Mouse (Mus musculus): Measurements from ENCODE around the gene Arid1b. TPM values are rescaled to one million over a fixed set of nuclear protein-coding genes. Genes with fewer than 3 reads are reported as not detected.

The Arid1b gene
- polyA plus RNA-seq, 1 experiment, result 59.4 TPM

DNA sequence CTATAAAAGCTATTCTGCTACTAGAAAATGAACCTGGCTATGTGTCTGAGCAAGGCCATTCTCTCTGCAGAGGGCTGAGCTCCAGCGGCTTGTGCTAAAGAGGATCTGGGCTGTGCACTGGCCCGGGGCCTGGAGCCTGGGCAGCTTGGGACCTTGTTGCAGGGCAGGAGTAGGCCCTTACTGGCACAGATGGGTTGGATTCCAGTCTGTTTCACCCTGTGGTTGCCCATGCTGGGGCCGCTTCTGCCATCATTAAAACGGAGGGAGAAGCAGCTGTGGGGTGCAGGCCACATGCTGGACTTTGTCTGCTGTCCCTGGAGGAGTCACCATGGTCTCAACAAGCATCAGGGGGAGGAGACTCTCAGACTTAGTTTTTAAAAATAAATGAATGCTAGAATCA, 303.4 kb downstream of the Arid1b start:
- Histone ChIP-seq H3K27ac (ENCODE audit: insufficient read depth, low read depth, low read length) (no peak overlapping the region), H3K4me3 (ENCODE audit: low read depth, low read length) (no peak overlapping the region), H3K36me3 (ENCODE audit: control insufficient read depth, insufficient read depth, low read length) (peaks cover 9% of the 10 kb centered on the region), H3K27me3 (ENCODE audit: control insufficient read depth, insufficient read depth, low read length) (no peaks in the 10 kb centered on the region), H3K4me1 (ENCODE audit: control insufficient read depth, insufficient read depth, insufficient read length, low read length) (peaks cover 3% of the 10 kb centered on the region; the same call in 1 of the 2 replicates)
- WGBS, result 88% methylated on average over 4 of the region's 4 CpGs
- TF ChIP-seq POLR2A (IDR thresholded peaks at IDR 0.05; ENCODE audit: low read depth, low read length) (no peak), CTCF (IDR thresholded peaks at IDR 0.05; ENCODE audit: extremely low read depth, insufficient read length, insufficient replicate concordance, low read depth, low read length) (no peak)

- H3K27ac ChIP-seq (ENCODE audit: insufficient read depth, low read depth, low read length), result no peak overlapping the region
- 93% methylated on average over 10 of the region's 10 CpGs for WGBS
- H3K4me3 ChIP-seq (ENCODE audit: low read depth, low read length), result no peak overlapping the region
- H3K36me3 ChIP-seq (ENCODE audit: control insufficient read depth, insufficient read depth, low read length), result peaks cover 11% of the 10 kb centered on the region
- H3K27me3 ChIP-seq (ENCODE audit: control insufficient read depth, insufficient read depth, low read length), result no peaks in the 10 kb centered on the region
- TF ChIP-seq CTCF (IDR thresholded peaks at IDR 0.05; ENCODE audit: extremely low read depth, insufficient read length, insufficient replicate concordance, low read depth, low read length) (no peak), POLR2A (IDR thresholded peaks at IDR 0.05; ENCODE audit: low read depth, low read length) (no peak)
- peaks cover 3% of the 10 kb centered on the region; the same call in 1 of the 2 replicates for H3K4me1 ChIP-seq (ENCODE audit: control insufficient read depth, insufficient read depth, insufficient read length, low read length)
These were observed 303.9 kb downstream of the Arid1b start for GRCm38 (mm10) chr17:5297984-5298383.

GRCm38 (mm10) chr17:5298891-5299559, 304.9 kb downstream of the Arid1b start:
- H3K27me3 ChIP-seq (ENCODE audit: control insufficient read depth, insufficient read depth, low read length), result no peaks in the 10 kb centered on the region
- H3K27ac ChIP-seq (ENCODE audit: insufficient read depth, low read depth, low read length), result no peak overlapping the region
- H3K36me3 ChIP-seq (ENCODE audit: control insufficient read depth, insufficient read depth, low read length), result peaks cover 9% of the 10 kb centered on the region; the same call in 1 of the 2 replicates
- TF ChIP-seq POLR2A (IDR thresholded peaks at IDR 0.05; ENCODE audit: low read depth, low read length) (no peak), CTCF (IDR thresholded peaks at IDR 0.05; ENCODE audit: extremely low read depth, insufficient read length, insufficient replicate concordance, low read depth, low read length) (no peak)
- peaks cover 8% of the 10 kb centered on the region; the same call in 1 of the 2 replicates for H3K4me1 ChIP-seq (ENCODE audit: control insufficient read depth, insufficient read depth, insufficient read length, low read length)
- no peak overlapping the region for H3K4me3 ChIP-seq (ENCODE audit: low read depth, low read length)
- WGBS, result 65% methylated on average over 5 of the region's 5 CpGs

DNA sequence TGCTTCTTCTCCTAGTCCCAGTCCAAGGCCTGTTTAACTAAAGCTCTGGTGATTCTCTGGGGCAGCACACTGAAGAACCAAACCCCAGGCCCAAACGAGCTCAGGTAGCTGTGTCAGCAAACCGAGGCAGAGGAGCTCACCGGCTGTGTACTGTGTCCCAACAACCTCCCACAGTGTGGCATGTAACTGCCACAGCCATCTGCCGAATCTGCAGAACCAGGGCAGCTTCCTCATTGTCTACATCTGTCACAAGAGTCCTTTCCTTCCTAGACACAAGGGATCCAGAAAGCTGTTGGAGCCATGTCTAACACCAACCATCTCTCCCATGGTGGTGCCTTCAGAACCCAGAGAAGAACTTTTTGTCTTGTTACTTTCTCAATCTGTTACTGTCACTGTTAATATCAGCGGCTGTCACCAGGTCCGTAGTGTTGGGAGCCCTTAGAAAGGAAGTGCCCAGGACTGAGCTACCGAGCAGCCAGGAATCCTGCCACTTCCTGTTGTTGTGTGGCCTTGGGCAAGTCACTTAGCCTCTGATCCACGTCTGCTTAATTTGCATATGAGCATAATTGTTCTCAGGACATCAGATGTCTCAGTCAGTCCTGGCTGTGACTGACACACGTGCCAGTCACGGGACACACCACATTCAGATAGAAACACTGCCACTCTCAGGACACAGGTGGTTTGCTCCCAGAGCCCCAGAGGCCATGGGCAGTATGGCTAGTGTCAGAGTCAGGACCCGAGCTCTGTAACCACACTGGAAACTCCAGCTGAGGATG, 309.0 kb downstream of the Arid1b start:
- 0 out of 2 replicates have a peak, but pooled peaks cover 4% of the 10 kb centered on the region for H3K4me1 ChIP-seq (ENCODE audit: control insufficient read depth, insufficient read depth, insufficient read length, low read length)
- peaks cover 18% of the 10 kb centered on the region for H3K36me3 ChIP-seq (ENCODE audit: control insufficient read depth, insufficient read depth, low read length)
- 63% methylated on average over 11 of the region's 11 CpGs for WGBS
- no peak overlapping the region for H3K4me3 ChIP-seq (ENCODE audit: low read depth, low read length)
- H3K27me3 ChIP-seq (ENCODE audit: control insufficient read depth, insufficient read depth, low read length), result no peaks in the 10 kb centered on the region
- 0 out of 2 replicates have a peak overlapping the region, but pooled peaks have one; percentile 0 for H3K27ac ChIP-seq (ENCODE audit: insufficient read depth, low read depth, low read length)
- TF ChIP-seq POLR2A (IDR thresholded peaks at IDR 0.05; ENCODE audit: low read depth, low read length) (no peak), CTCF (IDR thresholded peaks at IDR 0.05; ENCODE audit: extremely low read depth, insufficient read length, insufficient replicate concordance, low read depth, low read length) (peak; percentile 24; the same call in 1 of the 2 replicates)

- Histone ChIP-seq H3K4me1 (ENCODE audit: control insufficient read depth, insufficient read depth, insufficient read length, low read length) (0 out of 2 replicates have a peak, but pooled peaks cover 4% of the 10 kb centered on the region), H3K4me3 (ENCODE audit: low read depth, low read length) (no peak overlapping the region), H3K36me3 (ENCODE audit: control insufficient read depth, insufficient read depth, low read length) (peaks cover 20% of the 10 kb centered on the region), H3K27ac (ENCODE audit: insufficient read depth, low read depth, low read length) (no peak overlapping the region), H3K27me3 (ENCODE audit: control insufficient read depth, insufficient read depth, low read length) (no peaks in the 10 kb centered on the region)
- WGBS, result 82% methylated on average over 10 of the region's 10 CpGs
- TF ChIP-seq POLR2A (IDR thresholded peaks at IDR 0.05; ENCODE audit: low read depth, low read length) (no peak), CTCF (IDR thresholded peaks at IDR 0.05; ENCODE audit: extremely low read depth, insufficient read length, insufficient replicate concordance, low read depth, low read length) (no peak)
These were observed 311.8 kb downstream of the Arid1b start for GRCm38 (mm10) chr17:5305783-5306477.

DNA sequence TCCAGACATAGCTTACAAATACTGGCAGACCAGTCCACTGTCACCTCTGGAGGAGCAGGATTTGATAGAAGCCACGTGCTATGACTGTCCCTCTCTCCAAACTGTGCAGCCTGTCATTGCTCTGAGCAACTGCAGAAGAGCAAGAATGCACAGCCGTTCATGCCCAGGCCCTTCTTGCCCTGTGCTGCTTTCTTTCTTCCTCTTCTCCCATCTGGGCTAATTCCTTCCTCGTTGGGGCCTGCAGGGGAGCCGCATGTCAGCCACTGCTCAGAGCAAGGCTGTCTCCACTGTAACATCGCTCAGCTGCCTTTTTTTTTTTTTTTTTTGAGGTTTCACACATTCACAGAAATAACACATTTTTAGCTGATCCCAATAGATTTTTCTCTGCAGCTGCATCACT, 315.8 kb downstream of the Arid1b start:
- H3K27me3 ChIP-seq (ENCODE audit: control insufficient read depth, insufficient read depth, low read length), result no peaks in the 10 kb centered on the region
- peaks cover 31% of the 10 kb centered on the region for H3K36me3 ChIP-seq (ENCODE audit: control insufficient read depth, insufficient read depth, low read length)
- H3K27ac ChIP-seq (ENCODE audit: insufficient read depth, low read depth, low read length), result no peak overlapping the region
- no peak overlapping the region for H3K4me3 ChIP-seq (ENCODE audit: low read depth, low read length)
- 71% methylated on average over 5 of the region's 5 CpGs for WGBS
- TF ChIP-seq POLR2A (IDR thresholded peaks at IDR 0.05; ENCODE audit: low read depth, low read length), result no peak
- TF ChIP-seq CTCF (IDR thresholded peaks at IDR 0.05; ENCODE audit: extremely low read depth, insufficient read length, insufficient replicate concordance, low read depth, low read length), result no peak
- H3K4me1 ChIP-seq (ENCODE audit: control insufficient read depth, insufficient read depth, insufficient read length, low read length), result no peaks in the 10 kb centered on the region

Measured in small intestine, adult 2 months (tissue).